Mouse (Mus musculus): ENCODE data around the gene Robo1.

Robo1 gene

GRCm38 (mm10) chr16:73002685-73003084 lies 694.6 kb downstream of the Robo1 start:
- no peak for DNase-seq (ENCODE audit: low spot score in 2 of 2)

GRCm38 (mm10) chr16:73004601-73005000 lies 696.5 kb downstream of the Robo1 start:
- DNase-seq (ENCODE audit: low spot score in 2 of 2) = no peak

GRCm38 (mm10) chr16:73005831-73006230 lies 697.7 kb downstream of the Robo1 start:
- DNase-seq (ENCODE audit: low spot score in 2 of 2) = no peak

- DNase-seq (ENCODE audit: low spot score in 2 of 2) = no peak
Measured at GRCm38 (mm10) chr16:73007434-73007833, 699.3 kb downstream of the Robo1 start.

GRCm38 (mm10) chr16:73011313-73011712 lies 703.2 kb downstream of the Robo1 start:
- DNase-seq (ENCODE audit: low spot score in 2 of 2) = no peak

GRCm38 (mm10) chr16:73012926-73013325 lies 704.8 kb downstream of the Robo1 start:
- no peak for DNase-seq (ENCODE audit: low spot score in 2 of 2)

- no peak for DNase-seq (ENCODE audit: low spot score in 2 of 2)
Measured at GRCm38 (mm10) chr16:73014544-73014943, 706.4 kb downstream of the Robo1 start.

GRCm38 (mm10) chr16:73015976-73016375 lies 707.9 kb downstream of the Robo1 start:
- no peak for DNase-seq (ENCODE audit: low spot score in 2 of 2)

- no peak for DNase-seq (ENCODE audit: low spot score in 2 of 2)
Measured at GRCm38 (mm10) chr16:73016801-73017200, 708.7 kb downstream of the Robo1 start.

- no peak for DNase-seq (ENCODE audit: low spot score in 2 of 2)
Measured at GRCm38 (mm10) chr16:73024326-73024725, 716.2 kb downstream of the Robo1 start.

- DNase-seq (ENCODE audit: low spot score in 2 of 2) = peak in 1 of 2 experiments; percentile 12
Measured at GRCm38 (mm10) chr16:73027692-73028091, 719.6 kb downstream of the Robo1 start.

- no peak for DNase-seq (ENCODE audit: low spot score in 2 of 2)
Measured at GRCm38 (mm10) chr16:73030999-73031398, 722.9 kb downstream of the Robo1 start.

GRCm38 (mm10) chr16:73035210-73035985 lies 727.3 kb downstream of the Robo1 start:
- DNase-seq (ENCODE audit: low spot score in 2 of 2) = peak; percentile 30 to 82

GRCm38 (mm10) chr16:73038552-73038951 lies 730.4 kb downstream of the Robo1 start:
- DNase-seq (ENCODE audit: low spot score in 2 of 2) = no peak

GRCm38 (mm10) chr16:73062461-73062860 lies 754.4 kb downstream of the Robo1 start:
- no peak for DNase-seq (ENCODE audit: low spot score in 2 of 2)

GRCm38 (mm10) chr16:73067782-73068181 lies 759.7 kb downstream of the Robo1 start:
- no peak for DNase-seq (ENCODE audit: low spot score in 2 of 2)

- no peak for DNase-seq (ENCODE audit: low spot score in 2 of 2)
Measured at GRCm38 (mm10) chr16:73072047-73072446, 763.9 kb downstream of the Robo1 start.

- no peak for DNase-seq (ENCODE audit: low spot score in 2 of 2)
Measured at GRCm38 (mm10) chr16:73072883-73073282, 764.8 kb downstream of the Robo1 start.

GRCm38 (mm10) chr16:73082420-73082819 lies 774.3 kb downstream of the Robo1 start:
- DNase-seq (ENCODE audit: low spot score in 2 of 2) = no peak

- no peak for DNase-seq (ENCODE audit: low spot score in 2 of 2)
Measured at GRCm38 (mm10) chr16:73083077-73083476, 775.0 kb downstream of the Robo1 start.

Data from cerebellum, postnatal 4 days (tissue).